Mouse (Mus musculus) lung, postnatal 0 days (tissue): ENCODE results near the gene Nfya. TPM values are rescaled to one million over a fixed set of nuclear protein-coding genes. Genes with fewer than 3 reads are reported as not detected.
A peak's percentile ranks its signal among the peaks of the same experiment; 100 is the strongest.
"Not testable (repeated sequence)": the region's sequence is repeated elsewhere in the genome, so short reads cannot be mapped to it uniquely, and the experiment has no call there.

Experiments
- ATAC-seq: fragments of 200-750 bp; cut with Nextera tagmentation; 2 replicates; pipeline ENCODE4 v1.8.0; 2017; ENCODE audit warnings: moderate library complexity
- DNase-seq: peaks from one replicate; pipeline ENCODE4 v3.0.0-alpha.2; 2016; ENCODE audit warnings: low spot score
- H3K27ac ChIP-seq: fragments of 300-500 bp; sonication (generic); 2 replicates; pipeline ENCODE4 v1.5.1; 2014; ENCODE audit warnings: antibody characterized with exemption, mild to moderate bottlenecking, low read length, mixed read lengths
- H3K27me3 ChIP-seq: fragments of 300-500 bp; sonication (generic); replicated peaks from 2 replicates; pipeline ENCODE4 v1.6.1; 2014; ENCODE audit warnings: low read length, mixed read lengths; ENCODE audit not compliant: insufficient read depth
- H3K36me3 ChIP-seq: fragments of 300-500 bp; sonication (generic); 2 replicates; pipeline ENCODE4 v1.6.1; 2014; ENCODE audit warnings: low read length, mixed read lengths; ENCODE audit not compliant: insufficient read depth
- H3K4me1 ChIP-seq: fragments of 300-500 bp; sonication (generic); 2 replicates; pipeline ENCODE4 v1.6.1; 2014; ENCODE audit warnings: antibody characterized with exemption, low read depth, low read length, mixed read lengths; ENCODE audit not compliant: insufficient read depth
- H3K4me2 ChIP-seq: fragments of 300-500 bp; sonication (generic); replicated peaks from 2 replicates; pipeline ENCODE4 v1.6.1; 2014; ENCODE audit warnings: low read depth, mild to moderate bottlenecking, low read length, moderate library complexity, mixed read lengths
- H3K4me3 ChIP-seq: fragments of 300-500 bp; sonication (generic); 2 replicates; pipeline ENCODE4 v1.5.1; 2014; ENCODE audit warnings: low read depth, low read length
- H3K9ac ChIP-seq: fragments of 300-500 bp; sonication (generic); replicated peaks from 2 replicates; pipeline ENCODE4 v1.6.1; 2014; ENCODE audit warnings: low read depth, mild to moderate bottlenecking
- H3K9me3 ChIP-seq: fragments of 300-500 bp; sonication (generic); 2 replicates; pipeline ENCODE4 v1.6.1; 2016; ENCODE audit warnings: low read length, mixed read lengths
- CTCF ChIP-seq: IDR thresholded peaks from 2 replicates; pipeline ENCODE4 v1.5.1; 2016; ENCODE audit warnings: antibody characterized with exemption, mild to moderate bottlenecking
- EP300 ChIP-seq: IDR thresholded peaks from 2 replicates; pipeline ENCODE4 v1.6.1; 2016; ENCODE audit warnings: antibody characterized with exemption, mild to moderate bottlenecking, control low read depth
- WGBS: fragments of 180-500 bp; shearing (Covaris S2); extraction: QIAGEN DNeasy Blood & Tissue Kit; methylation state at CpG from one replicate; pipeline ENCODE4 v1.1.7; 2014; 5-methylcytosine and 5-hydroxymethylcytosine counted together
- polyA plus RNA-seq: library from polyadenylated mRNA; unstranded; fragments of >200 nt; fragmentation: Nextera tagmentation; extraction: Ambion mirVana; gene quantifications from 2 replicates; pipeline ENCODE4 v1.2.1, GENCODE M21; 2015

Gene Nfya
- polyA plus RNA-seq, 1 experiment from 2014 or later, result 5.6 TPM

GRCm38 (mm10) chr17:48355822-48356221, 53.9 kb downstream of the Nfya start:
- H3K9ac ChIP-seq, result no peak overlapping the region
- no peaks in the 10 kb centered on the region for H3K36me3 ChIP-seq
- H3K27me3 ChIP-seq, result no peaks in the 10 kb centered on the region
- H3K27ac ChIP-seq, result no peak overlapping the region
- DNase-seq (no peak), ATAC-seq (no peak)
- H3K4me1 ChIP-seq, result no peaks in the 10 kb centered on the region
- no peak overlapping the region for H3K4me3 ChIP-seq
- WGBS, result 90% methylated on average over 3 of the region's 3 CpGs
- H3K4me2 ChIP-seq, result no peak overlapping the region
- TF ChIP-seq CTCF, result no peak
- TF ChIP-seq EP300, result no peak
- H3K9me3 ChIP-seq, result no peaks in the 10 kb centered on the region

GRCm38 (mm10) chr17:48352976-48353375, 56.7 kb downstream of the Nfya start:
- not testable (repeated sequence) for H3K4me2 ChIP-seq, H3K4me3 ChIP-seq, H3K9ac ChIP-seq, H3K36me3 ChIP-seq, H3K4me1 ChIP-seq, H3K9me3 ChIP-seq, ATAC-seq, DNase-seq, H3K27me3 ChIP-seq, H3K27ac ChIP-seq
- WGBS, result 80% methylated on average over 7 of the region's 7 CpGs

GRCm38 (mm10) chr17:48350681-48351193, 59.0 kb downstream of the Nfya start:
- no peak overlapping the region for H3K27ac ChIP-seq
- ATAC-seq, result no peak
- no peaks in the 10 kb centered on the region for H3K36me3 ChIP-seq
- H3K27me3 ChIP-seq, result no peaks in the 10 kb centered on the region
- DNase-seq, result no peak
- TF ChIP-seq CTCF (no peak), EP300 (no peak)
- H3K4me2 ChIP-seq, result no peak overlapping the region
- WGBS, result 74% methylated on average over 5 of the region's 5 CpGs
- H3K9me3 ChIP-seq, result no peaks in the 10 kb centered on the region
- H3K4me1 ChIP-seq, result no peaks in the 10 kb centered on the region
- no peak overlapping the region for H3K4me3 ChIP-seq
- H3K9ac ChIP-seq, result no peak overlapping the region

- Histone ChIP-seq H3K9me3 (no peaks in the 10 kb centered on the region), H3K27me3 (no peaks in the 10 kb centered on the region), H3K4me2 (no peak overlapping the region), H3K27ac (no peak overlapping the region), H3K4me1 (no peaks in the 10 kb centered on the region), H3K9ac (no peak overlapping the region), H3K4me3 (no peak overlapping the region), H3K36me3 (no peaks in the 10 kb centered on the region)
- no peak for TF ChIP-seq EP300
- WGBS, result 54% methylated on average over 2 of the region's 2 CpGs
- ATAC-seq, result no peak
- peak; percentile 35 for DNase-seq
Measured at GRCm38 (mm10) chr17:48347287-48347686, 62.4 kb downstream of the Nfya start.

- 48% methylated on average over 4 of the region's 4 CpGs for WGBS
- no peaks in the 10 kb centered on the region for H3K4me1 ChIP-seq
- no peak; the same call in 1 of the 2 replicates for ATAC-seq
- no peak overlapping the region for H3K27ac ChIP-seq
- H3K4me2 ChIP-seq, result no peak overlapping the region
- DNase-seq, result no peak
- no peaks in the 10 kb centered on the region for H3K27me3 ChIP-seq
- TF ChIP-seq CTCF, result no peak
- no peak for TF ChIP-seq EP300
- no peaks in the 10 kb centered on the region for H3K9me3 ChIP-seq
- H3K36me3 ChIP-seq, result no peaks in the 10 kb centered on the region
- H3K9ac ChIP-seq, result no peak overlapping the region
- no peak overlapping the region for H3K4me3 ChIP-seq
Measured at GRCm38 (mm10) chr17:48346834-48347233, 62.9 kb downstream of the Nfya start.

GRCm38 (mm10) chr17:48346231-48346630, 63.5 kb downstream of the Nfya start, which contains the start of gene Trem2:
TSS of gene Trem2 (plus strand) at chr17:48346401.
- Histone ChIP-seq H3K4me3 (no peak within 1 kb of the TSS), H3K4me1 (no peaks in the 10 kb centered on the region), H3K9ac (no peak within 1 kb of the TSS), H3K36me3 (no peaks in the 10 kb centered on the region), H3K4me2 (no peak within 1 kb of the TSS), H3K27ac (no peak within 1 kb of the TSS), H3K9me3 (no peaks in the 10 kb centered on the region), H3K27me3 (no peaks in the 10 kb centered on the region)
- ATAC-seq, result peak; percentile 78
- DNase-seq, result peak; percentile 66
- WGBS, result 52% methylated on average over 5 of the region's 5 CpGs
- TF ChIP-seq EP300 (no peak), CTCF (no peak)

- no peak overlapping the region for H3K9ac ChIP-seq
- no peaks in the 10 kb centered on the region for H3K9me3 ChIP-seq
- ATAC-seq, result no peak
- 81% methylated on average over 4 of the region's 4 CpGs for WGBS
- H3K27me3 ChIP-seq, result no peaks in the 10 kb centered on the region
- no peak overlapping the region for H3K4me2 ChIP-seq
- TF ChIP-seq EP300 (no peak), CTCF (no peak)
- no peak overlapping the region for H3K27ac ChIP-seq
- no peak for DNase-seq
- no peaks in the 10 kb centered on the region for H3K36me3 ChIP-seq
- H3K4me3 ChIP-seq, result no peak overlapping the region
- no peaks in the 10 kb centered on the region for H3K4me1 ChIP-seq
Measured at GRCm38 (mm10) chr17:48345824-48346223, 63.9 kb downstream of the Nfya start.
